Comparison of ENCODE assay signal across 12 mouse cellular contexts in genomic region chr11:35124489-35125107, GRCm38 (mm10). TPM values are rescaled to one million over a fixed set of nuclear protein-coding genes. Genes with fewer than 3 reads are reported as not detected.
DNase-seq lines count a peak whose midpoint lies in the region; ATAC-seq and TF ChIP-seq lines count a peak whose summit lies in the region.
"Had no signal": no experiment of that assay in that cellular context is flagged by ENCODE, and none has a peak within 500 bp of the region (broad histone marks: within the 10 kb centered on the region; RNA-seq: fewer than 3 reads in every experiment).

No protein-coding gene starts in this region.

- H3K4me1 ChIP-seq in heart, embryonic 13.5 days = peaks cover 41% of the 10 kb centered on the region
- H3K4me1 ChIP-seq in lung, postnatal 0 days (ENCODE audit: insufficient read depth, low read depth, low read length) = no peaks in the 10 kb centered on the region; the same call in 1 of the 2 replicates
- H3K4me1 ChIP-seq in limb, embryonic 10.5 days = peaks cover 75% of the 10 kb centered on the region
- H3K4me1 ChIP-seq in midbrain, embryonic 15.5 days = peaks cover 21% of the 10 kb centered on the region

- no peak for TF ChIP-seq EP300 in lung, postnatal 0 days (IDR thresholded peaks at IDR 0.05)

- no peaks in the 10 kb centered on the region for H3K36me3 ChIP-seq in heart, embryonic 13.5 days
- no peaks in the 10 kb centered on the region for H3K36me3 ChIP-seq in lung, postnatal 0 days (ENCODE audit: insufficient read depth, low read length)
- peaks cover 21% of the 10 kb centered on the region for H3K36me3 ChIP-seq in limb, embryonic 10.5 days
- no peaks in the 10 kb centered on the region for H3K36me3 ChIP-seq in midbrain, embryonic 15.5 days (replicated peaks)
- H3K36me3 ChIP-seq: heart, embryonic 12.5 days had no signal

- intact Hi-C loops in heart, postnatal 14 days (cut with DNase I) = loop anchor here (10.0 kb wide), 2 partner anchors 120 to 200 kb away; no protein-coding TSS in a partner anchor

- no peak for ATAC-seq in heart, embryonic 13.5 days (ENCODE audit: extremely low read depth, insufficient number of reproducible peaks, low FRiP score, low TSS enrichment)
- ATAC-seq in lung, postnatal 0 days = peak; percentile 9; the same call in 1 of the 2 replicates
- no peak for ATAC-seq in midbrain, embryonic 15.5 days (replicated peaks)

- TF ChIP-seq CTCF in lung, postnatal 0 days (IDR thresholded peaks at IDR 0.05) = no peak

- H3K27ac ChIP-seq in heart, embryonic 13.5 days (replicated peaks) = 0 out of 2 replicates have a peak overlapping the region, but pooled peaks have one; percentile 21
- H3K27ac ChIP-seq in lung, postnatal 0 days (ENCODE audit: low read length) = peak overlapping the region; percentile 43; the same call in 1 of the 2 replicates
- H3K27ac ChIP-seq in limb, embryonic 10.5 days = peak overlapping the region; percentile 50
- H3K27ac ChIP-seq in midbrain, embryonic 15.5 days = no peak overlapping the region

- H3K9me3 ChIP-seq in heart, embryonic 13.5 days = no peaks in the 10 kb centered on the region
- H3K9me3 ChIP-seq in lung, postnatal 0 days (ENCODE audit: low read length) = no peaks in the 10 kb centered on the region
- H3K9me3 ChIP-seq in limb, embryonic 10.5 days (replicated peaks) = no peaks in the 10 kb centered on the region
- no peaks in the 10 kb centered on the region for H3K9me3 ChIP-seq in midbrain, embryonic 15.5 days
- H3K9me3 ChIP-seq: heart, embryonic 12.5 days had no signal

- peak overlapping the region; percentile 94 for H3K4me2 ChIP-seq in heart, embryonic 13.5 days
- peak overlapping the region; percentile 11; the same call in 1 of the 2 replicates for H3K4me2 ChIP-seq in lung, postnatal 0 days (replicated peaks; ENCODE audit: low read depth, low read length)
- no peak overlapping the region for H3K4me2 ChIP-seq in midbrain, embryonic 15.5 days

- H3K9ac ChIP-seq in heart, embryonic 13.5 days = no peak overlapping the region
- no peak overlapping the region for H3K9ac ChIP-seq in lung, postnatal 0 days (replicated peaks; ENCODE audit: low read depth)
- no peak overlapping the region for H3K9ac ChIP-seq in midbrain, embryonic 15.5 days
- H3K9ac ChIP-seq: heart, embryonic 12.5 days had no signal

- WGBS in heart, embryonic 13.5 days = 53% methylated on average over 16 of the region's 17 CpGs
- WGBS in lung, postnatal 0 days = 24% methylated on average over 17 of the region's 17 CpGs
- WGBS in limb, embryonic 10.5 days = 58% methylated on average over 17 of the region's 17 CpGs
- WGBS in midbrain, embryonic 15.5 days = 78% methylated on average over 17 of the region's 17 CpGs

- no peak for DNase-seq in heart, postnatal 14 days
- DNase-seq in lung, postnatal 0 days (ENCODE audit: low spot score) = peak; percentile 53
- DNase-seq in lung, postnatal 14 days = no peak
- peak; percentile 36 for DNase-seq in limb, embryonic 10.5 days (ENCODE audit: low spot score)
- no peak for DNase-seq in adipocyte (ENCODE audit: low spot score)
- DNase-seq: adrenal gland, postnatal 14 days; cerebellum, adult 11 months; midbrain, embryonic 14.5 days had no signal

- peak overlapping the region; percentile 77; the same call in 1 of the 2 replicates for H3K4me3 ChIP-seq in heart, embryonic 13.5 days
- H3K4me3 ChIP-seq in lung, postnatal 0 days (ENCODE audit: low read depth, low read length) = no peak overlapping the region
- H3K4me3 ChIP-seq in limb, embryonic 10.5 days = peak overlapping the region; percentile 97
- H3K4me3 ChIP-seq in midbrain, embryonic 15.5 days = no peak overlapping the region
- H3K4me3 ChIP-seq: heart, embryonic 12.5 days had no signal

- peaks cover 36% of the 10 kb centered on the region for H3K27me3 ChIP-seq in heart, embryonic 13.5 days (replicated peaks)
- H3K27me3 ChIP-seq in lung, postnatal 0 days (replicated peaks; ENCODE audit: insufficient read depth, low read length) = peaks cover 7% of the 10 kb centered on the region
- H3K27me3 ChIP-seq in limb, embryonic 10.5 days (ENCODE audit: low read depth, poor library complexity, severe bottlenecking) = peaks cover 11% of the 10 kb centered on the region; the same call in 1 of the 2 replicates
- H3K27me3 ChIP-seq in midbrain, embryonic 15.5 days (replicated peaks) = peaks cover 49% of the 10 kb centered on the region
- H3K27me3 ChIP-seq: CH12.LX; heart, embryonic 12.5 days had no signal

RNA-seq across cellular contexts. Expression of gene Slit3, which starts 3.6 kb away (rescaled TPM):
- polyA plus RNA-seq in heart, embryonic 13.5 days (2015; fragmentation: Nextera tagmentation; extraction: Ambion mirVana) = 11.1 and 12.5 TPM in 2 replicates
- 10 to 100 TPM; 12.4 to 15.7 TPM for total RNA-seq in heart, postnatal 14 days (2021)
- 13.1 and 14.2 TPM in 2 replicates for polyA plus RNA-seq in lung, postnatal 0 days (2015; fragmentation: Nextera tagmentation; extraction: Ambion mirVana)
- polyA plus RNA-seq in limb, embryonic 10.5 days (2016; fragmentation: Nextera tagmentation; extraction: Ambion mirVana) = 20.2 and 21.9 TPM in 2 replicates
- 5.6 and 5.9 TPM in 2 replicates for polyA plus RNA-seq in midbrain, embryonic 15.5 days (2015; fragmentation: Nextera tagmentation; extraction: Ambion mirVana)

Comparison
In these comparisons a context has a peak if more than half of its experiments do, and no peak if none do; other contexts are left out.
1. DNase-seq: peak in lung, postnatal 0 days (single experiment) and limb, embryonic 10.5 days (single experiment); none in heart, postnatal 14 days (0 of 2), lung, postnatal 14 days (single experiment) and adipocyte (single experiment).
2. H3K4me3 ChIP-seq: peak in heart, embryonic 13.5 days (single experiment) and limb, embryonic 10.5 days (single experiment); none in lung, postnatal 0 days (single experiment) and midbrain, embryonic 15.5 days (single experiment).